In the genomic region with DNA sequence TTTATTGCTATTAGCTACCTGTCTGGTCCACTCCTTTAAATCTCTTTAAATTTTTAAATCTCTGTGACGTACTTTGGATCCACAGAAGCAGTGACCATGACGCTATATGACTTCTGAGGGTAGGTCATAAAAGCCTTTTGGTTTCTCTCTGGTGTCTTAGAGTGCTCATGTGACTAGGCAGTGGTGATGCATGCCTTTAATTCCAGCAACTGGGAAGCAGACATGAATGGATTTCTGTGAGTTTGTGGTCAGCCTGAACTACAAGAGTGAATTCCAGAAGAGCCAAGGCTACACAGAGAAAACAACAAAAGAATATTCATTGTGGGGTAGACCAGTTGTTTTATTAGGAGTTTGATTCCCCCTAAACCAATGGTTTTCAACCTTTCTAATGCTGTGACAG, we compare ENCODE assay signal across 25 mouse cellular contexts. TPM values are rescaled to one million over a fixed set of nuclear protein-coding genes. Genes with fewer than 3 reads are reported as not detected.
"Had no signal": no experiment of that assay in that cellular context is flagged by ENCODE, and none has a peak within 500 bp of the region (broad histone marks: within the 10 kb centered on the region; RNA-seq: fewer than 3 reads in every experiment).

No protein-coding gene starts in this region.

- ATAC-seq: hindbrain, postnatal 0 days; intestine, embryonic 16.5 days had no signal

- H3K4me3 ChIP-seq: gastrocnemius, adult 2 months; heart, adult 2 months; heart, embryonic 13.5 days; heart, embryonic 15.5 days; hindbrain, embryonic 13.5 days; hindbrain, embryonic 15.5 days; layer of hippocampus, adult 2 months; left cerebral cortex, adult 2 months; limb, embryonic 10.5 days; limb, embryonic 12.5 days; liver, embryonic 13.5 days; liver, embryonic 15.5 days had no signal

- DNase-seq: gastrocnemius, adult 2 months; gastrocnemius, postnatal 10 days; gastrocnemius, postnatal 25 days; heart, adult 2 months; heart, postnatal 14 days; heart, postnatal 36 days; kidney, adult 11 months; kidney, adult 2 months; kidney, postnatal 10 days; kidney, postnatal 25 days; kidney, postnatal 4 days; liver; liver, embryonic 13.5 days had no signal

- H3K36me3 ChIP-seq: heart, embryonic 13.5 days; heart, embryonic 15.5 days; hindbrain, embryonic 13.5 days; hindbrain, embryonic 15.5 days; limb, embryonic 10.5 days; limb, embryonic 12.5 days; liver, embryonic 13.5 days; liver, embryonic 15.5 days had no signal

- H3K4me1 ChIP-seq: heart, embryonic 13.5 days; heart, embryonic 15.5 days; hindbrain, embryonic 13.5 days; hindbrain, embryonic 15.5 days; limb, embryonic 10.5 days; limb, embryonic 12.5 days; liver, embryonic 15.5 days had no signal

- H3K27me3 ChIP-seq: heart, embryonic 13.5 days; heart, embryonic 15.5 days; hindbrain, embryonic 13.5 days; hindbrain, embryonic 15.5 days; limb, embryonic 12.5 days; liver, embryonic 13.5 days; liver, embryonic 15.5 days had no signal

- H3K27ac ChIP-seq: gastrocnemius, adult 2 months; heart, adult 2 months; heart, embryonic 13.5 days; heart, embryonic 15.5 days; hindbrain, embryonic 13.5 days; hindbrain, embryonic 15.5 days; hindbrain, postnatal 0 days; layer of hippocampus, adult 2 months; left cerebral cortex, adult 2 months; limb, embryonic 10.5 days; limb, embryonic 12.5 days; liver, embryonic 13.5 days; liver, embryonic 15.5 days had no signal

RNA-seq across cellular contexts. Expression of gene Haao, which starts 35.0 kb away (rescaled TPM):
- polyA plus RNA-seq: hindbrain, embryonic 11.5 days had no signal
